Mouse (Mus musculus) adrenal gland, postnatal 14 days (tissue): ENCODE results near the gene Tomm6. TPM values are rescaled to one million over a fixed set of nuclear protein-coding genes. Genes with fewer than 3 reads are reported as not detected.
A peak's percentile ranks its signal among the peaks of the same experiment; 100 is the strongest.

Experiments used
- DNase-seq: peaks from one replicate; pipeline ENCODE4 v3.0.0; 2021; ENCODE audit warnings: mixed read lengths
- long read RNA-seq, 2 experiments: library from polyadenylated mRNA; stranded (forward); transcript quantifications; one replicate each; pipeline ENCODE4 v2.0.0; 2021
- total RNA-seq: library from RNA; stranded (reverse); gene quantifications from 2 replicates; pipeline ENCODE4 v1.2.3, GENCODE M21; 2021

Gene Tomm6
- total RNA-seq, result 196 and 198 TPM in 2 replicates
- long read RNA-seq, experiment 1, transcript Tomm6-201 (3 exons, 594 nt), result minor isoform, 7 of 210 reads
- long read RNA-seq, experiment 1, transcript Tomm6-202 (3 exons, 749 nt), result major isoform, 198 of 210 reads
- long read RNA-seq, experiment 1, partial matches to known transcripts, result 0 of 210 reads
- long read RNA-seq, experiment 1, other reads (novel, unspliced or antisense), result 2 of 210 reads
- long read RNA-seq, experiment 2, transcript Tomm6-202 (3 exons, 749 nt), result major isoform, 203 of 218 reads
- long read RNA-seq, experiment 2, transcript Tomm6-201 (3 exons, 594 nt), result minor isoform, 9 of 218 reads
- long read RNA-seq, experiment 2, partial matches to known transcripts, result 2 of 218 reads
- long read RNA-seq, experiment 2, other reads (novel, unspliced or antisense), result 2 of 218 reads

DNA sequence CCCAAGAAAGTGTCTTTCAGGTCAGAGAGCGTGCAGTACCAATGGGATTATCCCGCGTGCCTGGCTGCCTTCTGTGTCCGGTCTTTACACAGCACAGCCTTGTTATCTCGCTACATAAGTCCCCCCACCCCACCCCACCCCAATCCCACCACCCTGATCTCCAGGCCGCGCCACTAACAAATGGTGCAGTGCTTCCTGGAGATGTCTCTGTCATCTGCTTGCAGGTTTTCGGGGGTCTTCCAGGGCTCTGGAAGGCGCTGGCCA, at the start of gene Tomm6:
Tomm6 (minus strand) TSS at position 43 of the 264 bp plus-strand sequence.
- no peak for DNase-seq

DNA sequence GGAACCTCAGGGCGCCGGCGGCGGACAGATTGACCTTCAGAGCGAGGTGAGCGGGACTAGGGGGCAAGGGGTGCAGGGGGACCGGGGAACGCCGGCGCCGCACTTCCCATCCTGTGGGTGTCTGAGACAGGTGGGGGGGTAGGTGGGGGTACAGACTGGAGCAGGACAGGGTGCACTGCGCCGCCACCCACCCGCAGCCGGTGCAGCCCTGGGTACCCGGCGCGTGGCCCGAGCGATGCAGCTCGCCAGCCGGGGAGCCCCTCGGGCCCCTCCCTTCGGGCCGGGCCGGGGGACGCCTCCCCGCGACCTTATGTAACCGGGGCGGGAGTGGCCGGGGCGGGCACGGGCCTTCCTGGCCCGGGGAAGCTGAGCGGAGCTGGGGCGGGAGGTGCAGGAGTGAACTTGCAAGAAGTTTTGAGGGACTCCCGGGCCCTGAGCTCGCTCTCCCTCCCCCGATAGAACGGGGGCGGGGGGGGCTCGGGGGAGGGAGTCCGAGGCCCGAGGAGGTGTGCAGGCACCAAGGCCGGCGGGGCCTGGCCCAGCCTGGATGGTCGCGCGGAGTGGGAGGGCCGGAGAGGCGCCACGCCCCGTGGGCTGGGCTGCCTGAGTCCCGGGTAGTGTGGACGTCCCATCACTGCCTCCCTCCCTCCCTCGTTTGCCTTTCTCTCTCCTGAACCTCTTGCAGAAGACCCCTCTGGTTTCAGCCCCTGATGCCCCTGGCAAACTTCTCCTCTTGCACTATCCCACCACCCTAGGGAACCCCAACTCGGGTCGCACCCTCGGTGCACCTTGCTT, 49.3 kb upstream of the Tomm6 start:
- DNase-seq, result peak; percentile 93

DNA sequence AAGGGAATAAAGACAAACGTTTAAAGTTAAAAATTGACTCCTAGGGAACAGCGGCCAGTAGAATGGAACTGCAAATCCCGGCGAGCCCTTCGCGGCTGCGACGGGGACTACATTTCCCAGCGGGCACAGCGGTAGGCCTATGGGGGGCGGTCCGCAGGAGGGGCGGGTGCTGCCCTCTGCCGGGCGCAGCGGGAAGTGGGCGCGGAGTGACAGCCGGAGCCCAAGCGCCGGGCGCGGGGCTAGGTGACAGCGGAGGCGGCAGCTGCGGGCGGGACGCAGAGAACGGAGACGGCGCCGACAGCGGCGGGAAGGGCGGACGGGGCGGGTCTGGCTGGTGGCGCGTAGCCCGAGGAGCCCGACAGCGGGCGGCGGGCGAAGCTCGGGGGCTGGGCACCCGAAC, 48.7 kb upstream of the Tomm6 start, which contains the start of gene Tfeb:
Tfeb (plus strand) TSS at position 175 of the 400 bp plus-strand sequence.
- DNase-seq, result peak; percentile 99

DNA sequence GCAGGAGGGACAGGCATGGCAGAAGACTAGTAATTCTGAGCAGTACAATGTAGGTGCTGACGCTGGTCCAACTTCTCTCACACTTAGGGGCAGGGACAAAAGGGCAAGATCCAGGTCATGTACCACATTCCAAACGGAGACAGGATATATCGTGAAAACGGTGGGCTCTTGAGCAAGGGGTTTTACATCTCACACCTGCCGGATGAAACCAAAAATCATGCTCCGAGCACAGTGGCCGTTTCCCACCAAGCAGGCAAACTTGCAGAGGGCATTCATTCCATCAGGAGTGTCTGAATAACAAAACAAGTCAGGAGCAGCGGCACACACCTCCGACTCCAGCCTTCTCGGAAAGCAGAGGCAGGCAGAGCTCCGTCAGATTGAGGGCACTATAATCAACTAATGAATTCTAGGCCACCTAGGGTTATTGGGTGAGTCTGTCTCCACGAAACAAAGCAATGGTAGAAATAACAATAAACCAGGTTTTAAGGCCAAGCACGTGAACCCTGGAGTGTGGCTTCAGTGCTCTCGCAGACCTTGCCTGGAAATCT, 47.4 kb upstream of the Tomm6 start:
- no peak for DNase-seq

DNA sequence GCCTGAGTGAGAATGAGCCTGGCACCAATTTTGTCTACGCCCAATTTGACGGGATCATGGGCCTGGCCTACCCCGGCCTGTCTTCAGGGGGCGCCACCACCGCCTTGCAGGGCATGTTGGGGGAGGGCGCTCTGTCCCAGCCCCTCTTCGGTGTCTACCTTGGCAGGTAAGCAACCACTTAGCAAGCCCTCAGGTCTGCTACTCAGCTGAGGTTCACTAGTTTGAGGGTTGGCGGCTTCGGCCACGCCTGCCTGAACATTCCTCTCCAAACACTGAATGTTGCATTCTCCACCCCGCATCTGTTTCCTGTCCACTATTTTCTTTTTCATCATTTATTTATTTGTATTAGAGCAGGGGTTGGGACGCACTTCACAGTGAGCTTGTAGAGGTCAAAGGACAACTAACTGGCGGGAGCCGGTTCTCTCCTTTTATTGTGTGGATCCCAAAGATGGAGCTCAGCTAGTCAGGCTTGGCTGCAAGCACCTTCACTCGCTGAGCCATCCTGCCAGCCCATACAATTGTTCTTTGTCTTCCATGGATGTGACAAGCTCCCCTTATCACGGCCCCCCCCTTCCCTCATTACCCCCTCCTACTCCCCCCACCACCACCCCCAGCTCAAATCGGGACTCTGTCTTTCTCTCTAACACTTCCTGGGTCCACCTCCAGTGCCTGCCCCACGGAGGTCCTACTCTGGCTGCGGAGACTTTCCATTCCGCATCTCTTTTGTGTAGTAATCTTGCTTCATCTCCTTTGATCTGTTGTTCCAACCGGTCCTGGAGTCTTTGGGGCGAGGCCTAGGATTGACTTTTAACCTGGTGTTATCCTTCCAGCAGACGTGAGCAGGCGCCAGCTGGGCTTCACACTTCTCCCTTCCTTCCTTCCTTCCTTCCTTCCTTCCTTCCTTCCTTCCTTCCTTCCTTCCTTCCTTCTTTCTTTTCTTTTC, 42.7 kb upstream of the Tomm6 start:
- no peak for DNase-seq

DNA sequence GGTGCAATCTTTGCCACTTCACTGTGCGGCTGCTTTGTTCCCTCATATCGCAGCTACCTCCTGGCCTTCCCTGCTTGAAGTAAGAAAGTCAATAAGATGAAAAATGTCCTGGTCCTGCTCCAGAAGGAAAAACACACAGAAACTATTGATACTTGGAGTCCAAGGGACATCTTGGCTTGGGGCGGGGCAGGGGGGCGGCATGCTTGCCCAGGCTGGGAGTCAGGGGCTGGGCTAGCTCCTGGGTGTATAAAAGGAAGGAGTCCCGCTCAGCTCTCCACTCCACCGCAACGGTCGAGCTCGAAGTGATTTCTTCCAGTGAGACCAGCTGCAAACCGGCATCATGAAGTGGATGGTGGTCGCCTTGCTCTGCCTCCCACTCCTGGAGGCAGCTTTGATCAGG, 38.4 kb upstream of the Tomm6 start, which contains the start of gene Pgc:
Pgc (plus strand) TSS at position 277 of the 400 bp plus-strand sequence.
- DNase-seq, result no peak

DNA sequence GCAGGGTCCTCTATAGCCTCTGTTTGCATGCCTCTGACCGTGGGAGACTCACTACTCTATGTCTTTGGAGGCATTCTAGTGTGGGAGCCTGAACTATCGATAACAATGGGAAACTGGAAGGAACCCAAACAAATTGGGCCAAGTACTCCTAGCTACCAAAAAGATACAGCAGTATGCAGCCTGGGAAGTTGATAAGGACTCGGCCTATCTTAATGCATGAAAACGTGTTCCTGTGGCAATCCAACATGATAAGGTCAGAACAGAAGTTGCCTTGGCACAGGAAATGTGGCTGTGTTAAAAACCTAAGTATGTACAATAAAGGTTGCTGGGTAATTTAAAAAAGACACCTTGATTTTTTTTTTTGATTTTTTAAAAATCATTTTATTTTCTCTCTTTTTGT, 33.0 kb upstream of the Tomm6 start:
- DNase-seq, result no peak

DNA sequence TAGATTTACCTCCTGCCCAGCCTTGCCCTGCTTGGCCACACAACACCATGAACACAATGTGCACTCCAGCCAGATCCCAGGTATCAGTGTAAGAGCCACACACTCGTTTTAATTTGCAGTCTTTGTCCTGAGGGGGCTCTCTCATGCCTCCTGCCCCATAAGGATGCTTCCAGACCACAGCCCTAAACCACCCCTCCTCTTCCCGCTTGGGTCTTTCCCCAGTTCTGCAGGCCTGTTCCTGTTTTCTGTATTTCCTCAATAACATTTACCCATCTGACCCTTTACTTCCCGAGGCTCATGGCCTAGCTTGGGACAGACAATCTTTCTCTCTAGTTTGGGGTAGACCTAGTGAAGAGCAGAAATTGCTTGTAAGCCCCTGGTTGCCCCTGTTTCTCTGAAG, 26.9 kb upstream of the Tomm6 start:
- DNase-seq, result no peak

DNA sequence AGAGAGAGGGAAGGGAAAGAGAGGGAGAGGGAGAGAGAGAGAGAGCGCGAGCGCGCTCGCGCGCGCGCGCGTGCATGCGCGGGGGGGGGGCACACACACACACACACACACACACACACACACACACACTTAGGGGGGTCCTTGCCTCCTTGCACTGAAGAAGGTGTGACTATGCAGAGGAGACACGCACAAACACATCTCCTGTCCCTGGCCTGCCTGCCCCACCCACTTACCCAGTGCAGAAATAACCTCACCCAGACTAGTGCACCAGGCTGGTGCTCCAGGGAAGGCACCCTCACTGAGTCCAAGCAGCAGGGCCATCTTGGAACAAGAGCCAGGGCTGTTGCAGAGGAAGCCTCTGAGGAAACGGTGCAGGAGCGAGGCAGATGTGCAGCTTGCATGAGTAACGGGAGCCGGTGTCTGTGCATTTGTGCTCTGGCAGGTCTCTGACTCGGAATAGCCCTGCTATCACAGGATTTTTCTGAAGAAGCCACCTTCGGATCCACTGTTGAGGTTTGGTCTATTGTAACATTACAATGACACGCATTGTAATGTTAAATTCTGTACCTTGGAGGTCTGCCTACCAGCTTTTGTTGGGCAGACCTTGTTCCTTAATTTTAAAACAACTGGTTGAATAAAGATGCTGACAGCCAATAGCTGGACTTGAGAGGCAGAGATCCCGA, 24.8 kb upstream of the Tomm6 start:
- DNase-seq, result no peak

DNA sequence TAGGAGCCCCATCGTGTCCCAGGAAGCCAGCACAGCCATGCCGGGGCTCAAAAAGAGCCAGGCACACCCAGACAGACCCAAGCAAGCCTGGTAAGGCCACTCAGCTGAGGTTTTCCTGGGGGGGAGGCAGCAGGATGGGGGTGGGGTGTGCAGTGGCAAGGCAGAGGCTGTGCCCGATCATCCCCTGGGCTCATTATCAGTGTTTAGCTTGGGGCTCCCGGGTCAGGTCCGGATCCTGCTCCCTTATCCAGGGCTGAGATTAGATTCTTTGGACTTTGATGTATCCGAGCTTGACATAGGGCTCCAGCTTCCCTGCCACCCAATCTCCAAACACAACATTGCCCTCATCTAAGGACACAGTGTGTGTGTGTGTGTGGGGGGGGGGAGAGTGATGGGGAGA, 23.7 kb upstream of the Tomm6 start:
- no peak for DNase-seq

DNA sequence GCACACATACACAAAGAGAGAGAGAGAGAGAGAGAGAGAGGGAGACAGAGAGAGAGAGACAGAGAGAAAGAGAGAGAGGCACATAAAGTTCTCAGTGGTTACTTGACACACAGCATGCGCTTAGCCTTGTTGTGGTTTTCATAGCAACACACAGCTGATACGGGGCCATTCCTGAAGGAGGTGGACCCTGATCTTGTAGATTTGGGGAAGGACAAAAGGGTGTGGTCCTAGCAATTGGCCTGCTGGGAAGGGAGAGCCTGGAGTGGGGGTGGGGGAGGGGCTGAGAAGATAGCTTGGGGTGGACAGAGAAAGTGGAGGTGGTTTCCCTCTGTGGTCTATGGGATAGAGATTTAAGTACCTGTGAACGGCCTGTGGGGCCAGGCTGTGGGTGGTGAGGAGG, 21.9 kb upstream of the Tomm6 start:
- DNase-seq, result no peak

DNA sequence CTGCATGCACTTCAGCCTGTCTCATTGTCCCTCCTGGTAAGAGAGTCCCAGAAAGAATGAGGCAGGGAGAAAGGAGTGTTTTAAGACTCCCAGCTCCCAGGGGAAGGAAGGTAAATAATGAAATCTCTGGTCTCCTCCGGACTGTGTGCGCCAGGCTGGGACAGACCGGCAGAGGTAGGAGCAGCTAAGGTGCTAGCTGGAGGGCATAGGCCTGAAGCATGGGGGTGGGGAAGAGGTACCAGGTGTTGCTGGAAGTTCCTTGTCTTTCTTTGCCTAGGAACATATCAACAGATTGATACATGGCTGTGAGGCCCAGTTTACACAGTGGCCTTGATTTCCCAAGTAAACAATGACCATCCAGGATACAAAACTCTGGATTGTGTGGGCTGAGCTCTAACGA, 20.8 kb upstream of the Tomm6 start:
- DNase-seq, result no peak

DNA sequence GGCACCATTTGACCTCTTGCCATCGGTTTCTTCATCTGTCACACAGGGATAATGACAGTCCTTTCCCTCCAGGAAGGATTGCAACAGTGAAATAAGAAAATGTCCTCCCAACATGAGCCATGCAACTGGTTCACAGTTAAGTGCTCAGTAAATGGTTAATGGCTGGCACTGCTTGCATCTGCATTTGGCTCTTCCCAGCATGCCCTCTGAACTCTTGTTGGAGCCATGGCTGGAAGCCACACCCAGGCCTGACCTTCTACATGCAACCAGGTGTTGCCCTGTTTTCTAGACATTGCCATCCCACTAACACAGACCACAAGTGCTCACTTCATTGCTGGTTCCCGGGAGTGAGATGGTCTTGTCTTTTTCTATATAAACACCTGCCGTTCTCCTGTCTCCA, 19.8 kb upstream of the Tomm6 start:
- DNase-seq, result no peak

DNA sequence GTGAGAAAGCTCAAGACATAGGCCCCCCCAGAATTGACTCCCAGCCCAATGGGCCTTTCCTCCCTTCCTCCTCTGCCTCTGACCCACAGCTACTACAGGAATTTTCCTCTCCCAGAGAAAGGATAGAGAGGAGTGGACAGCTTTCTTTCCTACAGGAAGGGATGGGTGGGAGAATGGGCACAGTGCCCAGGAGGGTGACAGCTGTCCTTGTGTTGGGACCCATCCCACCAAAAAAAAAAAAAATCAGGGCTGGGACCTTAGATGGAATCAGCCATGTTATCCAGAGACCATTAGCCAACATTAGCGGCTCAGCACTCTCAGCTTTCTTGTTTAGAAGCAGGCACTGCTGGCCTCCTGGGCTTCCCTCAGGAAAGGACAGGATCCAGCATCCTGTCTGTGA, 18.0 kb upstream of the Tomm6 start:
- DNase-seq, result no peak

DNA sequence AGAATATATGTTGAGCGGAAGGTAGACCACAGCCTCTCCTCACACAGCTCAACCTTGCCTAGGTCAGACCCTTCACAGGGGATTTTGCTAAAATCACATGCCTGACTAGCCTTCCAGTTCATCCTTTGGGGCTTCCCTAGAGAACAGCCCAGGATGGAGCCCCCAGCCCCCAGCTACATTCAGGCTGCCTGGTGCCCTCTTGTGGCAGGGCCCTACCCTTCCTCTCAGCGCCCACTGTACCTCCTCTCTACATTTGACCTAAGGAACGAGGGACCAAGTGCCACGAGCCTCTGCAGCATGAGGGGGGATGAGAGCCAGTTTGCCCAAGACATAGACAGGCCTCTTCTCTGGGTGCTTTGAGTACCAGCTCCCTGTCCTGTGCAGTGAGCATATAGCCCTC, 16.5 kb upstream of the Tomm6 start:
- no peak for DNase-seq

DNA sequence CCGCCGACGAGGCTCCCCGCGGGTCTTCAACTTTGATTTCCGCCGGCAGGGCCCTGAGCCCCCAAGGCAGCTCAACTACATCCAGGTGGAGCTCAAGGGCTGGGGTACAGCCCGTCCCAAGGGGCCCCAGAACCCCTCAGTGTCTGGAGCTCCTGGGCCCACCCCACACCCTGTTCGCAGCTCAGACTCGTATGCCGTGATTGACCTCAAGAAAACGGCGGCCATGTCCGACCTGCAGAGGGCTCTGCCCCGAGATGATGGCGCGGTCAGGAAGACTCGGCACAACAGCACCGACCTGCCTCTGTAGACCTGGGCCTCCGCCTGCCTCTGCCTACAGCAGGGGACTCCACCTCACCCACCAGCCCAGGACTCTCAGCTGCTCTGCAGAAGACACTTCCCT, 15.4 kb upstream of the Tomm6 start:
- no peak for DNase-seq

DNA sequence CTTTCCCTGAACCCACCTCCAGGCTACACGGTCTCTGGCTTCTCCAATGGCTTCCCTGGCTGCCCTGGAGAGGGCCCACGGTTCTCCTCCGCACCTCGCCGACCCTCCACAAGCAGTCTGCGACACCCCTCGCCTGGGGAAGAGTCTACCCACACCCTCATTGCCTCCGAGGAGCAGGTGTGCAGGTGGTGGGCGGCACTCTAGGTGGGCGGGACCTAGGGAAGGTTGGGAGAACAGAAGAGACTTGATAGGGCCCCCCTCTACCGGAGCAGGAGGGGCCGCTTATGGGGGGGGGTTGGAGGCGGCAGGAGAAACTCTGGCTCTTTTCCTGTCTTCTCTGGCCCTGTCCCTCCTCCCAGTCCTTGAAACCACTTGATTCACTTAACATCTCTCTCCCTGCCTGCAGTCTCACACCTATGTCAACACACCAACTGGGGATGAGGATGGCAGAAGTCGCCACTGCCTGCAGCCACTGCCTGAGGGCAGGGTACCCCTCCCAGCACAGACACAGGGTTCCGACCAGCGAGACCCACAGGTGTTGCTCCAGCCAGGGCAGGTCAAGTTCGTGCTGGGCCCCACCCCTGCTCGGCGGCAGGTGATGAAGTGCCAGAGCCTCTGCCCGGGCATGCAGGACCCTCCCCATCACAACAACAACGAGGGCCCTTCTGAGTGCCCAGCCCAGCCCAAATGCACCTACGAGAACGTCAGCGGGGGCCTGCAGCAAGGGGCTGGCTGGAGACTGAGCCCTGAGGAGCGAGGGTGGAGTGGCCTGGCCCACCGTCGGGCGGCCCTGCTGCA, 14.6 kb upstream of the Tomm6 start:
- DNase-seq, result no peak

DNA sequence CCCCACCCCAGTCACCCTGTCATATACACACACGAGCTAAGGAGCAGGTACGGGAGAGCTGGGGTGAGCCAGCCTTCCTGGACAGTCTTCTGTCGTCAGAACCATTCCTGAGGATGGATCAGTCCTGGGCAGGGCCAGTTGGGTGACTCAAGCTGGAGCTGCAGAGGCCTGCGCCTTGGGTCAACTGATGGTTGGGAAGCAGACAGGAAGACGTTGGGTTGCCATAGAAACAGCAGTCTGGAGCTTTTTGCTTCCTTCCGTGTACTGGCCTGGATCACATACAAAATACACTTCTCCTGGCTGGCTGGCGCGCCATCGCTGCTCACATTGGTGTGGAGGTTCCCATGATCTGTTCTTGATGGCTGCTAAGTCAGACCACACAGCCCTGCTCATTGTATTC, 13.6 kb upstream of the Tomm6 start:
- DNase-seq, result no peak

DNA sequence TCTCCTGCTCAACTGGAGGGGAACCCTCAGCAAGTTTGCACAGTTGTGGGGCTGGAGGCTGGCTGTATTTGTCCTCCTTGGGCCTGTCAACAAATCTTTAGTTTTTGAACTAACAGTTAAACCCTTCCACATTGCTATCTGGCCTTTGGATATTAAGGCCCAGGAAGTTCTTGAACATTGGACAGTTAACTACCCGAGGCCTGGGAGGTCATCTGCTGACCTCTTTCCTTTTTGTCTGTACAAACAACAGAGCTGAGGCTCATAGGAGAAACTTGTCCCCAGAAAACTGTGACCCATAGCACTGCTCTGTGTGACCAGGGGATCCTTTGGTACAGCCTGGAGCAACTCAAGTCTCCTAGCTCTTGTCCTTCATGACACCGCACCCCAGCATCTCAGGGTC, 10.9 kb upstream of the Tomm6 start:
- no peak for DNase-seq

DNA sequence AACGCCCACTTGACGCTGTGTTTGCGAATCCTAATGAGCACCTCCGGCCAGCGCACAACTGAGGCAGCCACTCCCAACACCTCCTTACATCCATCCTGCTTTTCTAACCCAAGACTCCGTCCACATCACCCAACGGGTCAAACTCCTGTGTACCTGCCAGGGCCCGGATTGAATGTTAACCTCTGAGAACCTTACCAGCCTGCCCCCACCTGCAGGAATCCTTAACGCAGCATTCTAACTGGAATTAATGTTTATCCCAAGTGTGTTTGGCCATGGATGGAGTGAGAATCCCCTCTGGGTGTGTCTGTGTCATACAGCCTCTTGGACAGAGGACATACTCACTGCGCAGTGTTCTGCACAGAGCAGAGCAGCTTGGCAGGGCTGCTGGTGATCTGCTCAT, 10.0 kb upstream of the Tomm6 start:
- no peak for DNase-seq

DNA sequence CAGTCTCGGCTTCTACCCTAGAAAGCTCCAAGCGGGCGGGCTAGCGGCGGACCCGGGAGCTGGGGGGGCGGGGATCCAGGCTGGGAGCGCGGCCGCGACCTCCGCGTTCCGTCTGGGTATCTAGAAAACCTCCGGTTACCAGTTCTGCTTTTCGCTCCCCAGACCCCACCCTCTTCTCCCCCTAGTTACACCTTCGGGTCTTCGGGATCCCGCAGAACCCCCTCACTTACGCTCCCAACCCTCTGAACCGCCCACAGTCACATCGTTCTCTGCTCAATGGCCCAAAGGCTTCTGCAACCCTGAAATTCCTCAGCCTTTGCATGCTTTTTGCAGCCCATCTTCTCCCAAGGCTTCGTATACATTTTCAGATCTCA, 7.1 kb upstream of the Tomm6 start:
- no peak for DNase-seq
